Mouse (Mus musculus) embryonic fibroblast, embryonic 13.5 days (primary cell): ENCODE results near the gene Cit.

ENCODE experiments used
- CTCF ChIP-seq: IDR thresholded peaks from 2 replicates; pipeline ENCODE4 v1.5.1; 2011; ENCODE audit warnings: mild to moderate bottlenecking, control low read depth, low read length, moderate library complexity, borderline replicate concordance; ENCODE audit not compliant: insufficient read depth
- POLR2A ChIP-seq: IDR thresholded peaks from 2 replicates; pipeline ENCODE4 v1.6.1; 2011; ENCODE audit warnings: low read depth, mild to moderate bottlenecking, control low read depth, low read length, moderate library complexity

DNA sequence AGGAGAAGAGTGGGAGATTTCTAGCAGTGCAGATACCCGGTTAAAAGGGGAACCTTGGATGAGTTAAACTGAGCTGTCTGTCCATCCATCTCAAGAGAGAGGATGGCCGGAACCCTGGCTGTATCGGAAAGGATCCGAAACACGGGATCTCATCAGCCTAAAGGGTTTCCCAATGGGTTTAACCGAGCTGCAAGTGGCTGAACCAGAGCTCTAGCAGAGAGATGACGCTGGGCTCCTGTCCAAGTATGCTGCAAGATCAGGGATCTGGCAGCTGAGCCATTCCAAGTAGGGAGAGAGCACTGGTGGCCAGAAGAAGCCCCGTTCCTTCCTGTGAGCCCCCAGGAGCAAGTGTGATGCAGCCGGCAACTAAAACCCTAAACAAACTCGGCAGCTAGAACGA, 64.0 kb downstream of the Cit start:
- TF ChIP-seq CTCF (no peak), POLR2A (no peak)
